Mouse (Mus musculus): Measurements from ENCODE around the gene Map3k6.
A peak's percentile ranks its signal among the peaks of the same experiment; 100 is the strongest.

The Map3k6 gene

GRCm38 (mm10) chr4:133253412-133253811 is 12.8 kb downstream of the Map3k6 start:
- DNase-seq (ENCODE audit: low spot score) = peak; percentile 63

DNA sequence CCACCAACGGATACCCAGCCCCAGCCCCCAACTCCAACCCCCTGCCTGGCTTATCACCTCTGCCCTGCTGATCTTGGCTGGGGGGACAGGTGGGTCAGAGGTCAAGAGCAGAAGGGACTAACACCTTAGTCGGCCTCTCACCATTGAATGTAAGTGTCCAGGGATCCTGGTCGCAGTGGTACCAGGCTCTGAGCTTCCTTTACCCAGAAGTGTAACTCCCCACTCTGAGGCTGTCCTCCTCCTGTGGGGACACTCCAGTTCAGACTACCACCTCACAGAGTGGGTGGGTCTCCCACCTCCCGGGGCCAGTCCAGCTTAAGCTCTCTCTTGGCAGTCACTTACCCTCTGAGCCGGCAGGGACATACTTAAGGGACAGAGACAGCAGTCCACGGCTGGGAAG is 14.8 kb downstream of the Map3k6 start:
- DNase-seq (ENCODE audit: low spot score) = no peak

- no peak for DNase-seq (ENCODE audit: low spot score)
Observed at GRCm38 (mm10) chr4:133256820-133257219, 16.2 kb downstream of the Map3k6 start.

- DNase-seq (ENCODE audit: low spot score) = no peak
Observed at GRCm38 (mm10) chr4:133257230-133257629, 16.6 kb downstream of the Map3k6 start.

- DNase-seq (ENCODE audit: low spot score) = no peak
Observed at GRCm38 (mm10) chr4:133257798-133258408, 17.3 kb downstream of the Map3k6 start.

GRCm38 (mm10) chr4:133261641-133262374 is 21.2 kb downstream of the Map3k6 start:
- DNase-seq (ENCODE audit: low spot score) = no peak

- no peak for DNase-seq (ENCODE audit: low spot score)
Observed at GRCm38 (mm10) chr4:133262375-133262765, 21.8 kb downstream of the Map3k6 start.

DNA sequence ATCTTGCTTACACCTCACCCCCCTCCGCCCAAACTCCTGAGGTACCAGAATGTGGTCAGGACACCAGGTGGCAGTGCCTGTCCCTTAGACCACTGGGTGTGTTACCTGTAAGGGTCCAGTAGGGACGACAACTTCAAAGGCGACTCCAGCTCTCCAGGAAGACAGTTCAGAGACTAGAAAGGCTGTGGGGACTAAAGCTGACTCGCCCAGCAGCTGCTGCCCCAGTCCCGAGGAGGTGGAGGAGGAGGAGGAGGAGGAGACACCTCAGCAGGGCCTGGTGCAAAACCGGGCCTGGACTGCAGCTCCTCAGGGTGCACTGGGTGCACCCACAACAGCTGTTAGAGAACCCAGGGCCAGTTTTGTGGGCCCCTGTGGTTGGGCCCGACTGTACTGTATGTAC is 22.3 kb downstream of the Map3k6 start, which contains the start of gene Sytl1:
Gene Sytl1 (minus strand): TSS at position 232 of the 400 bp plus-strand sequence.
- no peak for DNase-seq (ENCODE audit: low spot score)

GRCm38 (mm10) chr4:133263756-133264155 is 23.1 kb downstream of the Map3k6 start:
- no peak for DNase-seq (ENCODE audit: low spot score)

DNA sequence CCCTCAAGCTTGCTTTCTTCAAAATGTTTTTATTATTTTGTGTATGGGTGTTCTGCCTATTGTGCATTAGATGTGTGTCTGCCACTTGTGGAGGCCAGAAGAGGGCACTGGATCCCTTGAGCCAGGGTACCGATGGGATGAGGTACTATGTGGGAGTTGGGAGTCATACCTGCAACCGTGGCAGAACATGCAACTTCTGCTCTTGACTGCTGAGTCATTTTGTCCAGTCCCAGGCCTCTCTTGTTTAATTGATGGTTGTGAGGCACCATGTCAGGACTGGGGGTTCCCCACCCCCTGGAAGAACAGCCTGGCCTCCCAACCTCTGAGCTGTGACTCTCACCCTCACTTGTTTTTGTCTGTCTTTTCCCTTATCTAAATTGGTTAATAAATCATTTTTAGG is 23.9 kb downstream of the Map3k6 start:
- DNase-seq (ENCODE audit: low spot score) = no peak

- DNase-seq (ENCODE audit: low spot score) = no peak
Observed at GRCm38 (mm10) chr4:133265297-133265696, 24.7 kb downstream of the Map3k6 start.

- DNase-seq (ENCODE audit: low spot score) = no peak
Observed at GRCm38 (mm10) chr4:133265759-133266158, 25.1 kb downstream of the Map3k6 start.

- no peak for DNase-seq (ENCODE audit: low spot score)
Observed at GRCm38 (mm10) chr4:133266248-133266880, 25.7 kb downstream of the Map3k6 start.

GRCm38 (mm10) chr4:133268931-133269330 is 28.3 kb downstream of the Map3k6 start:
- no peak for DNase-seq (ENCODE audit: low spot score)

- no peak for DNase-seq (ENCODE audit: low spot score)
Observed at GRCm38 (mm10) chr4:133269596-133269995, 29.0 kb downstream of the Map3k6 start.

GRCm38 (mm10) chr4:133270929-133271328 is 30.3 kb downstream of the Map3k6 start:
- no peak for DNase-seq (ENCODE audit: low spot score)

DNA sequence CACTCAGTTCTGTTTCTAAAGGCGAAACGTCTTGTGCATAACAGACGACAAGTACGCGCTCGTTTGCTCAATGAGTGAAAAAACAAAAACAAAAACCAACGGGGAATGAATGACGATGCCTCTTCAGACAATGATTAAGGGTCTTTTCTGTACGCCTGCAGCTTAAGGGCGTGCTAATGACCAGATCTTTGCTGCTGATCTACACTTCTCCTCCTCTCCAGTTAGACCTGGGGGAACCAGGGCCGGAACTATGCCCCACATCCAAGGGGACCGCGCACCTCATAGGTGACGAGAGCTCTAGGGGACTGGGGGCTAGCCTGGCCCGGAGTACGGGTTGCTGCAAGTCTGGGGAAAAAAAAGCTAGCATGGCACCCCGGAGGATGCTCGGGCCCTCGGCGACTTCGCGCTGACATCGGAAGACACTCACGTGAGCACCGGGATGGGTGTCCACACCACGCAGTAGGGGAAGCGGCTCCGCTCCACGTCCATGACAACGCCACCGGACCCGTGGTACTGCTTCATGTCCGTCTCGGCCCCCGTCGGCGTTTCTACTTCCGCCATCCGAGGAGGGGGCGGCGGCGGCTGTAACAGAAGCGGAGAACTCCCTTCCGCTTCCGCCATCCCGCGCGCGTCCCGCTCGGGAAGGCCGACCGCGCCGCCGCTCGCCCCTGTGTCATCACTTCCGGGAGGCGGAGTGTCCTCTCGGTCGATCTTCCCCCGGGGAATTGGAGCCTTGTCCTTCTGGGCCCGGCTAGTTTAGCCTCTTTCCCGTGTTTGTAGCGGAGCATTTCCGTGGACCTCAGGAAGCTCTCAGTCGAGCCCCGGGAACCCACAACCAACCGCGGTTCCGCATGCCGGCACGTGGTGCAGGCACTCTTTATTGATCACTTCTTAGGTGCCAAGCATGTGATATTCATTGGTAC is 36.7 kb downstream of the Map3k6 start, which contains the start of gene Tmem222:
Gene Tmem222 (minus strand): TSS at position 689 of the 923 bp plus-strand sequence.
- DNase-seq (ENCODE audit: low spot score) = peak; percentile 95

DNA sequence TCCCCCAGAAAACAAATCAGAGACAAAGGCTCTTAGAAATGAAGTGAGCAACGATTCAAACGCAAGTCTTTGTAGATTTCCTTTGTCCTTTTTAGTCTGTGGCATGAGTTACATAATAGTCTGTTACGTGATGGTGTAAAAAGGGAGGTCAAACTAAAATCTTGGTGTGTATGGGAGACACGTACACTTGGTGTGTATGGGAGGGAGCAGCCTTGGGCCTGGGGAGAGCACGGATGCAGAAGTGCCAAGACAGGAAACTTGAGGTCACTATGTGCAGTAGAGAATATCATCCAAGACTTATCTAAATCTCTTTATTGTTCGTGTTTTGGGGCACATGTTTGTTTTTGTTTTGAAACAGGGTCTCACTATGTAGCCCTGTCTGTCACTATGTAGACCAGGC is 37.4 kb downstream of the Map3k6 start:
- no peak for DNase-seq (ENCODE audit: low spot score)

- DNase-seq (ENCODE audit: low spot score) = no peak
Observed at GRCm38 (mm10) chr4:133278482-133278881, 37.9 kb downstream of the Map3k6 start.

- DNase-seq (ENCODE audit: low spot score) = no peak
Observed at GRCm38 (mm10) chr4:133281513-133281912, 40.9 kb downstream of the Map3k6 start.

GRCm38 (mm10) chr4:133281951-133282481 is 41.4 kb downstream of the Map3k6 start:
- no peak for DNase-seq (ENCODE audit: low spot score)

DNA sequence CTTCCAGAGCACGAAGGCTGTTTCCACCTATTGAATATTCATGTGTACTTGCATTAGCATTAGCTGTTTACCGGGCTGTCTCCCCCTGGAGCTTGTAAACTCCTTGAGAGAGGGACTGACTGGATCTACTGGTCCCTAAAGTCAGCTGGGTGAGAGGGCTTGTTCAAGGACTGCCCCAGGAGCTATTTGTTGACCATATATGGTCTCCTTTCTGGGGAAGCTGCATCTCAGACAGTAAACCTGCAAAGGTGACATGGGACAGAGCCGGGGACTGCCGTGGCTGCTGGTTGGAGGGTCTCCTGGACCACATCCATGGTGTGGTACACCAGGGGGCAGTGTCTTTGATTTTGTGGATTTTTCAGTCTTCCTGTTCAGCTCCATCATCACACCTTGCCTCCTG is 42.0 kb downstream of the Map3k6 start:
- no peak for DNase-seq (ENCODE audit: low spot score)
